Mouse (Mus musculus): Measurements from ENCODE around the gene Trappc12. TPM values are rescaled to one million over a fixed set of nuclear protein-coding genes. Genes with fewer than 3 reads are reported as not detected.

The Trappc12 gene
- polyA plus RNA-seq, 1 experiment from 2014 or later: 38.4 TPM

- WGBS: 62% methylated on average over 5 of the region's 5 CpGs
- peak overlapping the region; percentile 37 for H3K4me3 ChIP-seq (ENCODE audit: low read depth, low read length)
- H3K36me3 ChIP-seq (replicated peaks; ENCODE audit: control insufficient read depth, insufficient read depth, low read depth, low read length): no peaks in the 10 kb centered on the region
- H3K4me2 ChIP-seq (ENCODE audit: low read depth, low read length): peak overlapping the region; percentile 47
- H3K27me3 ChIP-seq (ENCODE audit: control insufficient read depth, insufficient read depth, low read length): no peaks in the 10 kb centered on the region
- H3K9me3 ChIP-seq (replicated peaks; ENCODE audit: control insufficient read depth, low read length): no peaks in the 10 kb centered on the region
- DNase-seq (ENCODE audit: low spot score) (no peak), ATAC-seq (replicated peaks; ENCODE audit: insufficient number of reproducible peaks, low FRiP score, low TSS enrichment, low read depth) (no peak)
- H3K9ac ChIP-seq (replicated peaks; ENCODE audit: low read length): peak overlapping the region; percentile 52
- peak overlapping the region; percentile 36 for H3K27ac ChIP-seq (replicated peaks; ENCODE audit: low read depth, low read length)
- H3K4me1 ChIP-seq (ENCODE audit: control insufficient read depth, insufficient read depth, low read length): no peaks in the 10 kb centered on the region; the same call in 1 of the 2 replicates
Measured at GRCm38 (mm10) chr12:28675925-28676209, 74.4 kb downstream of the Trappc12 start.

DNA sequence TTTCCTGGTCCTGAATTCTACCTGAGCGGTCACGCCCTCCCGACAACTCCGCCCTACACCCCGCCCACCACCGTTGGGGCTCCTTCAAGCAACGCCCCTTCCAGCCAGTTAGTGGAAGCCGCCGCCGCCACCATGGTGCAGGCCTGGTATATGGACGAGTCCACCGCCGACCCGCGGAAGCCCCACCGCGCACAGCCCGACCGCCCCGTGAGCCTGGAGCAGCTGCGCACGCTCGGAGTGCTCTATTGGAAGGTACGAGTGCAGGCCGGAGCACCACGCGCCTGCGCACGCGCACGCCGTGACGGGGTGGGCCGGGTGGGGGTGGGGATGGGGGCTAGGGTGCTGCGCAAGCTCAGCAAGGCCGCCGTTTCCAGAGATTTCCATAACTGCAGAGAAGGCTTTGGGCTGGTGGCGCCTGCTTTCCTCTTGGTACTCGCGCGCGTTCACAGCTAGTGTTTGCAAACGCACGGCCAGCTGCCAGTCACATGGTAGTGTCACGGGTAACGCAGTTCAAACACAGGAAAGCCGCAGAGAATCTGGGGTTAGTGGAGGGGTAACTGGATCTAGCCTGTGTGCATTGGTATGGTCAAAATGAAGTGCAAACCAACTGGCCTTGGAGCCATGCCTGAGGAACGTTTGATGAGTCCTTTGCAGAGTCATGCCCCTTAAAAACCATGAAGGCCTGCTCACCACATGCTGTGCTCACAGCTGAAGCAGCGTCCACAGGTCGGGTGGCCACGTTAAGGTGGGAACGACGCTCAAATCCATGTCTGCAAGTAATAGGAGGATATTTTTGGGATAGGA lies 74.9 kb downstream of the Trappc12 start, which contains the start of gene Adi1:
TSS of gene Adi1 (plus strand) at position 111 of the 804 bp plus-strand sequence.
- 2% methylated on average over 53 of the region's 53 CpGs for WGBS
- peak within 1 kb of the TSS; percentile 37 for H3K4me3 ChIP-seq (ENCODE audit: low read depth, low read length)
- peak; percentile 98 for ATAC-seq (replicated peaks; ENCODE audit: insufficient number of reproducible peaks, low FRiP score, low TSS enrichment, low read depth)
- peak within 1 kb of the TSS; percentile 52 for H3K9ac ChIP-seq (replicated peaks; ENCODE audit: low read length)
- DNase-seq (ENCODE audit: low spot score): peak; percentile 86
- H3K9me3 ChIP-seq (replicated peaks; ENCODE audit: control insufficient read depth, low read length): no peaks in the 10 kb centered on the region
- no peaks in the 10 kb centered on the region; the same call in 1 of the 2 replicates for H3K4me1 ChIP-seq (ENCODE audit: control insufficient read depth, insufficient read depth, low read length)
- no peaks in the 10 kb centered on the region for H3K36me3 ChIP-seq (replicated peaks; ENCODE audit: control insufficient read depth, insufficient read depth, low read depth, low read length)
- peak within 1 kb of the TSS; percentile 36 for H3K27ac ChIP-seq (replicated peaks; ENCODE audit: low read depth, low read length)
- peak within 1 kb of the TSS; percentile 47 for H3K4me2 ChIP-seq (ENCODE audit: low read depth, low read length)
- no peaks in the 10 kb centered on the region for H3K27me3 ChIP-seq (ENCODE audit: control insufficient read depth, insufficient read depth, low read length)

DNA sequence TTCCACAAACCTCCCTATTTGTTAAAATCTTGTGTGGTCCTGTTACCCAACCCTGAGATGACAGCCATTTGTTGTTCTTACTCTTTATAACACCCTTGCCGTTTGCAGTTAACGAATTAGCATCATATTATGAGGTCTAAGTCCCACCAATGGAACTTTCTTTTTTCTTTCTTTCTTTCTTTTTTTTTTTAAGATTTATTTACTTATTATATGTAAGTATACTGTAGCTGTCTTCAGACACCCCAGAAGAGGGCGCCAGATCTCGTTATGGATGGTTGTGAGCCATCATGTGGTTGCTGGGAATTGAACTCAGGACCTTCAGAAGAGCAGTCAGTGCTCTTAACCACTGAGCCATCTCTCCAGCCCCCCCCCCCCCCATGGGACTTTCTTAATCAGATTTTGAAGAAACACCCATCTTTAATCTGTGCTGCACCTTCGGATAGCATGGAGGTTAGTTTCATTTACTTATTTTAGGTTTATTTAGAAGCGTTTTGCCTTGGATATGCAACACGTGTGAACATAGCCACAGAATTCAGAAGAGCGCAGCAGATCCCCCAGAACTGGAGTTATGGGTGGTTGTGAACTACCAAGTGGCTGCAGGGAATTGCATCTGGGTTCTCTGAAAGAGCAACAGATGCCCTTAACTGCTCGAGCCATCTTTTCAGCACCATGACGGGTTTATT lies 76.1 kb downstream of the Trappc12 start:
- H3K36me3 ChIP-seq (replicated peaks; ENCODE audit: control insufficient read depth, insufficient read depth, low read depth, low read length): no peaks in the 10 kb centered on the region
- H3K27ac ChIP-seq (replicated peaks; ENCODE audit: low read depth, low read length): no peak overlapping the region
- H3K27me3 ChIP-seq (ENCODE audit: control insufficient read depth, insufficient read depth, low read length): no peaks in the 10 kb centered on the region
- 0 out of 2 replicates have a peak overlapping the region, but pooled peaks have one; percentile 37 for H3K4me3 ChIP-seq (ENCODE audit: low read depth, low read length)
- no peaks in the 10 kb centered on the region for H3K9me3 ChIP-seq (replicated peaks; ENCODE audit: control insufficient read depth, low read length)
- ATAC-seq (replicated peaks; ENCODE audit: insufficient number of reproducible peaks, low FRiP score, low TSS enrichment, low read depth) (no peak), DNase-seq (ENCODE audit: low spot score) (no peak)
- no peak overlapping the region for H3K9ac ChIP-seq (replicated peaks; ENCODE audit: low read length)
- H3K4me1 ChIP-seq (ENCODE audit: control insufficient read depth, insufficient read depth, low read length): no peaks in the 10 kb centered on the region; the same call in 1 of the 2 replicates
- WGBS: 85% methylated on average over 10 of the region's 10 CpGs
- H3K4me2 ChIP-seq (ENCODE audit: low read depth, low read length): no peak overlapping the region; the same call in 1 of the 2 replicates

DNA sequence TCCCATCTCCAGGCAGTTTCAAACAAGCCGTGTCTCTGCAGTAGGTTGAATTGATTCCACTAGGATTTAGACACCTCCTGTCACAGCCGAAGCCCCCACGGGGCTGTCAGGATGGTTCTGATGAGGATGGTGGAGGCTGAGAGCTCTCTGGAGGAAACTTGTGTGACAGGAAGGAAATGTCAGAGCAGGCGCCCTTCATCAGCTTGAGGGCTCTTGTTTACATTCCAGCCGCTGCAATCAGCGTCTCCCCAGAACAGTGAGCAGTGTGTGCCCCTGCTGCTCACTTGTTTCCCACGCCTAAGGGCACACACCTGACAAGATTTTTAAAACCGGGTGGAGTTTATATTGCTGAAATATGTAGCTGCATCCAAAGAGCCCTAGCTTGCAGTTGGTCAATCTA lies 83.0 kb downstream of the Trappc12 start:
- ATAC-seq (replicated peaks; ENCODE audit: insufficient number of reproducible peaks, low FRiP score, low TSS enrichment, low read depth): no peak
- Histone ChIP-seq H3K4me1 (ENCODE audit: control insufficient read depth, insufficient read depth, low read length) (no peaks in the 10 kb centered on the region), H3K27ac (replicated peaks; ENCODE audit: low read depth, low read length) (no peak overlapping the region), H3K9ac (replicated peaks; ENCODE audit: low read length) (no peak overlapping the region), H3K36me3 (replicated peaks; ENCODE audit: control insufficient read depth, insufficient read depth, low read depth, low read length) (no peaks in the 10 kb centered on the region), H3K27me3 (ENCODE audit: control insufficient read depth, insufficient read depth, low read length) (no peaks in the 10 kb centered on the region), H3K4me2 (ENCODE audit: low read depth, low read length) (no peak overlapping the region), H3K9me3 (replicated peaks; ENCODE audit: control insufficient read depth, low read length) (no peaks in the 10 kb centered on the region), H3K4me3 (ENCODE audit: low read depth, low read length) (no peak overlapping the region)
- WGBS: 27% methylated on average over 8 of the region's 8 CpGs
- peak; percentile 41 for DNase-seq (ENCODE audit: low spot score)

DNA sequence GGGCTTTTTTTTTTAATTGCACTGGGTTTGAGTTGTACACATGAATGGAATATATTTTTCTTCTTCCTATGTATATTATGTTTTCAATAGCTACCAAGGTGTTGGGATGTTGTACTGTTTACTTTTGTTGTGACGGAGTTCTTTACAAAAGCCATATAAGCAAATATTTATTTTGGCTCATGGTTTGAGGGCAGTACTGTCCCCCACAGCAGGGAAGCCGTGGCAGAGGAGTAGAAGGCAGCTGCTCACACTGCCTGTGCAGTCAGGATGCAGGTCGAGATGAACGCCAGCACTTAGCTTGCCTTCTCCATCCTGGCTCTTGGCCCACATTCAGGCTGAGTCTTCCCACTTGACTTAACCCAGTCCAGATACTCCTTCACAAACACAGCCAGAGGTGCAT lies 83.5 kb downstream of the Trappc12 start:
- H3K4me2 ChIP-seq (ENCODE audit: low read depth, low read length): no peak overlapping the region
- no peak overlapping the region for H3K27ac ChIP-seq (replicated peaks; ENCODE audit: low read depth, low read length)
- no peaks in the 10 kb centered on the region for H3K27me3 ChIP-seq (ENCODE audit: control insufficient read depth, insufficient read depth, low read length)
- 70% methylated on average over 4 of the region's 4 CpGs for WGBS
- no peak for ATAC-seq (replicated peaks; ENCODE audit: insufficient number of reproducible peaks, low FRiP score, low TSS enrichment, low read depth)
- DNase-seq (ENCODE audit: low spot score): no peak
- H3K4me3 ChIP-seq (ENCODE audit: low read depth, low read length): no peak overlapping the region
- H3K9me3 ChIP-seq (replicated peaks; ENCODE audit: control insufficient read depth, low read length): no peaks in the 10 kb centered on the region
- H3K4me1 ChIP-seq (ENCODE audit: control insufficient read depth, insufficient read depth, low read length): no peaks in the 10 kb centered on the region
- H3K9ac ChIP-seq (replicated peaks; ENCODE audit: low read length): no peak overlapping the region
- no peaks in the 10 kb centered on the region for H3K36me3 ChIP-seq (replicated peaks; ENCODE audit: control insufficient read depth, insufficient read depth, low read depth, low read length)

DNA sequence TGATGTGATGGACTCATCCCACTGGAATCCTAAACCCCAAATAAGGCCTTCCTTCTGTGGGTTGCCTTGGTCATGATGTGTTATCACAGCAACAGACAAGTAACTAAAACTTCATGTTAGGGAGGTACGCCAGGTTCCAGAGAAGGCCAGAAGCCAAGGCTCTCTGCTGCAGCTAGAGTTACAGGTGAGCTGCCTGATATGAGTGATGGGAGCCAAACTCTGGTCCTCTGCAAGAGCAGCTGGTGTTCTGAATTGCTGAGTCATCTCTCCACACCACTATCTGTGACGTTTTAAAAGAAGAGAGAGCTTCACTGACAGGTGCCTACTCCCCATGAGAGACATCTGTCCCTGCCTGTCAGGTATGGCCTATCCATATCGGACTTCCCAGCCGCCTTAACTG lies 87.6 kb downstream of the Trappc12 start:
- WGBS: 86% methylated on average over 4 of the region's 4 CpGs
- no peak overlapping the region for H3K4me3 ChIP-seq (ENCODE audit: low read depth, low read length)
- peaks cover 2% of the 10 kb centered on the region; the same call in 1 of the 2 replicates for H3K36me3 ChIP-seq (replicated peaks; ENCODE audit: control insufficient read depth, insufficient read depth, low read depth, low read length)
- H3K9me3 ChIP-seq (replicated peaks; ENCODE audit: control insufficient read depth, low read length): no peaks in the 10 kb centered on the region
- H3K27ac ChIP-seq (replicated peaks; ENCODE audit: low read depth, low read length): no peak overlapping the region
- no peak for DNase-seq (ENCODE audit: low spot score)
- no peaks in the 10 kb centered on the region for H3K27me3 ChIP-seq (ENCODE audit: control insufficient read depth, insufficient read depth, low read length)
- no peaks in the 10 kb centered on the region for H3K4me1 ChIP-seq (ENCODE audit: control insufficient read depth, insufficient read depth, low read length)
- no peak overlapping the region for H3K9ac ChIP-seq (replicated peaks; ENCODE audit: low read length)
- H3K4me2 ChIP-seq (ENCODE audit: low read depth, low read length): no peak overlapping the region
- no peak for ATAC-seq (replicated peaks; ENCODE audit: insufficient number of reproducible peaks, low FRiP score, low TSS enrichment, low read depth)

DNA sequence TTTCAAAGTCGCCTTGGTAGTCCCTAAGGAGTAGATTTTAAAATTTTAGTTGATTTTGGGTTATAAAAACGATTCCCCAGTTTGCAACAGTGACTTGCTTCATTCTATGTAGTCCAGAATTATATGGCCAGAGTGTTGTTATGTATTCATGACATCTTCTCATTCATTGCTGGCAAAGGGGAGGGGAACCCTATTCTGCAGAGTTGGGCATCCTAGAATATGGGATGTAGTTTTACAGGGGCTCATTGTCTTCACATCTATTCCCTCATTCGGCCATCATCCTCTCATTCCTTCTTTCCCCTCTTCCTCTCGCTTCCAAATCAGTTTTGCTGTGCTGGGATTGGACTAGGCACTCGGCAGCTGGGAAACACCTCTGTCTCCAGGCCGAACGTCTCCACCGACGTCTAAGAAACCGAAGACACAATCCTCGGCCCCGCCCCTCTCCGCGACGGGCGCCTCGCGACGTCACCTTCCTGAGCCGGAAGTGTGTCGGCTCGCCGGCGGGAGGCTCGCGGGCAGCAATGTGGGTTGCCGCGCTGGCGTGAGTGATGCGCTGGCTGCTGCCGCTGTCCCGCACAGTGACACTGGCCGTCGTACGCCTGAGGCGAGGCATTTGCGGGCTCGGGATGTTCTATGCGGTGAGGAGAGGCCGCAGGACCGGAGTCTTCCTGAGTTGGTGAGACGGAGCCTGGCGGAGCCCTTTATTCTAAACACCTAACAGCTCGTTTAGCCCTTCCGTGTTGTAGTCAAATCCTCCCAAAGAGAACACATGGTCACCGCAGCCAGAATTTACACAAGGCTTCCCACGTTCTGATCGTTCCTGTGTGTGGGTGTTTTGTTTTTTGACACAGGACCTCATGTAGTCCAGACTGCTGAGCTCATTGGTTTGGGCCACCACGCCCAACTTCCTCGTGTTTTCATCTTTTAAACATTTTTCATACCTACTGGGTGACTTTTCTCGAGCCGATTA lies 100.8 kb downstream of the Trappc12 start, which contains the start of gene Rnaseh1:
TSS of gene Rnaseh1 (plus strand) at position 462 of the 970 bp plus-strand sequence.
- H3K9ac ChIP-seq (replicated peaks; ENCODE audit: low read length): peak within 1 kb of the TSS; percentile 79
- peak within 1 kb of the TSS; percentile 69 for H3K4me2 ChIP-seq (ENCODE audit: low read depth, low read length)
- no peaks in the 10 kb centered on the region; the same call in 1 of the 2 replicates for H3K4me1 ChIP-seq (ENCODE audit: control insufficient read depth, insufficient read depth, low read length)
- WGBS: 1% methylated on average over 52 of the region's 52 CpGs
- H3K27me3 ChIP-seq (ENCODE audit: control insufficient read depth, insufficient read depth, low read length): no peaks in the 10 kb centered on the region
- DNase-seq (ENCODE audit: low spot score) (peak; percentile 95), ATAC-seq (replicated peaks; ENCODE audit: insufficient number of reproducible peaks, low FRiP score, low TSS enrichment, low read depth) (peak; percentile 90)
- H3K36me3 ChIP-seq (replicated peaks; ENCODE audit: control insufficient read depth, insufficient read depth, low read depth, low read length): no peaks in the 10 kb centered on the region
- peak within 1 kb of the TSS; percentile 71 for H3K4me3 ChIP-seq (ENCODE audit: low read depth, low read length)
- peak within 1 kb of the TSS; percentile 56; the same call in 1 of the 2 replicates for H3K27ac ChIP-seq (replicated peaks; ENCODE audit: low read depth, low read length)
- no peaks in the 10 kb centered on the region for H3K9me3 ChIP-seq (replicated peaks; ENCODE audit: control insufficient read depth, low read length)

Measured in embryonic facial prominence, embryonic 11.5 days (tissue).